Mouse (Mus musculus) erythroblast, embryonic 14.5 days (primary cell): ENCODE measurements around the gene Gm19402. TPM values are rescaled to one million over a fixed set of nuclear protein-coding genes. Genes with fewer than 3 reads are reported as not detected.
A peak's percentile ranks its signal among the peaks of the same experiment; 100 is the strongest.

Experiments
- H3K27me3 ChIP-seq: 2 replicates; pipeline ENCODE4 v1.6.1; 2012; ENCODE audit warnings: inconsistent platforms; ENCODE audit not compliant: control insufficient read depth
- H3K36me3 ChIP-seq: 2 replicates; pipeline ENCODE4 v1.6.1; 2012; ENCODE audit warnings: mild to moderate bottlenecking, inconsistent platforms; ENCODE audit not compliant: control insufficient read depth
- H3K4me1 ChIP-seq: 2 replicates; pipeline ENCODE4 v1.6.1; 2012; ENCODE audit warnings: inconsistent platforms; ENCODE audit not compliant: control insufficient read depth
- H3K4me3 ChIP-seq: replicated peaks from 2 replicates; pipeline ENCODE3; 2012; ENCODE audit warnings: moderate library complexity, mild to moderate bottlenecking, inconsistent platforms
- H3K9me3 ChIP-seq: 2 replicates; pipeline ENCODE4 v1.6.1; 2012; ENCODE audit warnings: low read length, inconsistent platforms, mixed read lengths; ENCODE audit not compliant: control insufficient read depth
- GATA1 ChIP-seq: IDR thresholded peaks from 2 replicates; pipeline ENCODE4 v1.6.1; 2012; ENCODE audit warnings: low read length, inconsistent platforms, mixed read lengths
- TAL1 ChIP-seq: IDR thresholded peaks from 3 replicates; pipeline ENCODE4 v1.6.1; 2012; ENCODE audit warnings: low read length, inconsistent platforms, mixed read lengths
- polyA plus RNA-seq: library from polyadenylated mRNA; stranded (reverse); fragments of >175 nt; gene quantifications from 2 replicates; pipeline ENCODE4 v1.2.3, GENCODE M21; 2012

Gm19402 gene
- polyA plus RNA-seq, 1 experiment, result not detected

DNA sequence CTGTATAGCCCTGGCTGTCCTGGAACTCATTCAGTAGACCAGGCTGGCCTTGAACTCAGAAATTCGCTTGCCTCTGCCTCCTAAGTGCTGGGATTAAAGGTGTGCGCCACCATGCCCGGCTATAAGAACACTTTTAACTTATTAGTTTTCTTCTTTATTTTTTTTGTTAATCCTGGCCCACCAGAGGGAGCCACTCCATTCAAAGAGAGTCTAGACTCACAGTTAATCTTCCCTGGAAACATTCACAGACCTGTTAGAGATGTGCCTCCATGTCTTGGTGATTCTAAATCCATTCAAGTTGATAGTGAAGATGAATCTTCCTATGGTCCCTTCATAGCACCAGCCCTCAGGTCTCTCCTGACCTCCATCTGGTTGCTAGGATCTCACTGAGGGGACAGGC lies 19.3 kb upstream of the Gm19402 start:
- H3K27me3 ChIP-seq, result no peaks in the 10 kb centered on the region
- peaks cover 10% of the 10 kb centered on the region for H3K9me3 ChIP-seq
- H3K36me3 ChIP-seq, result no peaks in the 10 kb centered on the region
- H3K4me3 ChIP-seq, result no peak overlapping the region
- H3K4me1 ChIP-seq, result no peaks in the 10 kb centered on the region
- TF ChIP-seq TAL1 (no peak), GATA1 (no peak)

DNA sequence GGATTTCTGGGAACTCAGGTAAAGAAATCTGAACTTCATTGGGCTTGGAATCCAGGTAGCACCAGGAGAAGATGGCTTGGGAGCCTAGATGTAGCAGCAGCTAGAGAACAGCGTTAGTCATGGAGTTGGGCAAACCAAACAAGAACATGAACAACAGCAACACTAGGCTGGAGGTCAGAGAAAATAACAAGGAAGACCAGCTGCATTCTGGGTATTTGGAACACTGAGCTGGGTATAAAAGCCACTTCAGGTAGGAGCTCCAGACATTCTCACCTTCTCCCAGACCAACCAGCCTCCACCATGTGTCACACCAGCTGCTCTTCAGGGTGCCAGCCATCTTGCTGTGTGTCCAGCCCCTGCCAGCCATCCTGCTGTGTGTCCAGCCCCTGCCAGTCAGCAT lies 15.8 kb upstream of the Gm19402 start, which contains the start of gene Gm10272:
TSS of gene Gm10272 (plus strand) at position 301 of the 400 bp plus-strand sequence.
- no peak within 1 kb of the TSS for H3K4me3 ChIP-seq
- TF ChIP-seq TAL1 (no peak), GATA1 (no peak)
- H3K9me3 ChIP-seq, result peaks cover 10% of the 10 kb centered on the region
- H3K27me3 ChIP-seq, result no peaks in the 10 kb centered on the region
- no peaks in the 10 kb centered on the region for H3K36me3 ChIP-seq
- H3K4me1 ChIP-seq, result no peaks in the 10 kb centered on the region

DNA sequence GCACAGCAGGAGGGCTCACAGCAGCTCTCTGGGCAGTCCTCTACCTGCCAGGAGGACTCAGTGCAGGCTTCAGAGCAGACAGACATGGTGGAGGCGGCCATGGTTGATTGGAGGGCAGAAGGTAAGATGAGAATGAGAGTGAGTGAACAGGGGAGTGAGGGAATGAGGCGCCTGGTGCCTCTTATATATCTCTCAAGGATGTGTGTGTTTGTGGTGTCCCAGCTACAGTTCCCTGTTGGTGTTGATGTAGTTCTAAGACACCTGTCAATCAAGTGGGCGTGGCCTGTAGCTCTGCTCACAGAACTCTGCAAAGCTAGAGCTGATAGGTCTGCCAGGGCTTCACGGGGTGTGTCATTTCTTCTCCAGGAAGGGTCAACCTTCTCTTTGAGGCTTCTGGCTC lies 6.6 kb upstream of the Gm19402 start, which contains the start of gene Gm9508:
TSS of gene Gm9508 (minus strand) at position 101 of the 400 bp plus-strand sequence.
- Histone ChIP-seq H3K36me3 (no peaks in the 10 kb centered on the region), H3K4me3 (no peak within 1 kb of the TSS), H3K27me3 (no peaks in the 10 kb centered on the region), H3K9me3 (no peaks in the 10 kb centered on the region), H3K4me1 (no peaks in the 10 kb centered on the region)
- TF ChIP-seq TAL1, result no peak
- no peak for TF ChIP-seq GATA1

DNA sequence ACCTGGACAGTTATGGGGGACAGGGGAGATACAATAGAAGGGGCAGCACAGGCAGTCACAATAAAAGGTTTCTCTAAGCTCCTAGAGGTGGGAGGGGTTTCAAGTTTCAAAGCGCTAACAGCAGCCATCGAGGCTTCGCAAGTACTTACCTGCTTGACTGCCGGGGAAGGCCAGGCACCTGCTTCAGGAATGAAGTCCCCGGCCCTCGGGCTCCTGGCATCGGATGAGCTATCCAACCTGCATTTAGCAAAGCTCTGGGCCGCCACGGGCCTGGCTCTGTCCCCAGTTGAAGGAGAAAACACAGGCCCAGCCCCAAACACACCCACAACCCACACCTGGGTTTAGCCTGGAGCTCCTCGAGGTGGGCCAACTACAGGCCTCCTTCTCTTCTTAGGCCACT lies 3.5 kb downstream of the Gm19402 start:
- Histone ChIP-seq H3K4me1 (no peaks in the 10 kb centered on the region), H3K4me3 (no peak overlapping the region), H3K36me3 (no peaks in the 10 kb centered on the region), H3K9me3 (no peaks in the 10 kb centered on the region), H3K27me3 (peaks cover 70% of the 10 kb centered on the region)
- TF ChIP-seq TAL1 (no peak), GATA1 (no peak)

DNA sequence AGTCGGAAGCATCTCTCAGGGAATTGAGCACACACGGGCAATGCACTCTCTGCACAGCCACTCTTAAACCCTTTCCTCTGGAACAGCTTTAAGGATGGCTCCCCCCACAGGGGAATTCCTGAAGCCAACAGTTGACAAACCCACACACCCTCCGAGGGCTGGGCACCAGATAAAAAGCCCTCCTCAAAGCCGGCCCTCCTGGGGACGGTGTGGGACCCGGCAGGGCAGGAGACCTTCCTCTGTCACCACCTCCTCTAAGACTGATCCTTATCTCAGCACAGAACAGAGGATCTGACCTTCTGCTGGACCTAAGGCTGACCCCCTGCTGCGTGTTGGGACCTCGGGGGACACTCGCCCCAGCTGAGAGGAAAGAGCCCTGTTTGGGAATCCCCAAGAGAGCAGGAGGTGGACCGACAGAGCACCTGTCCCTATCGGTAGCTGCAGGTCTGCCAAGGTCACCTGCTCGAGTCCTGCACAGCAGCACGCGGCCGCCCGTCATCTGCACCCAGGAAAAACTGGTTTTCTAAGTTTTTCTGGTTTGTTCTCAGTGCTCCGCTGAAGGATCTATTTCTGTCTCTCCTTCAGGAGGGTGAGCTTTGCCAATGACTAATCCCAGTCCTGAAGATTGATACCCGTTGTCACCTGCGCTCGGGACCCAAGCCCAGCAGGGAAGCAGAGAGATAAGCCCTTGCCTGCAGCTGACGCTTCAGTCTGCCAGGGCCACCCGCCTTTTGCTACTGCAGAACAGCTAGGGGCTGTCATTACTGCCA lies 4.5 kb downstream of the Gm19402 start, which contains the start of gene Tspear:
TSS of gene Tspear (plus strand) at position 675 of the 770 bp plus-strand sequence.
- Histone ChIP-seq H3K4me1 (no peaks in the 10 kb centered on the region), H3K9me3 (no peaks in the 10 kb centered on the region), H3K4me3 (no peak within 1 kb of the TSS), H3K36me3 (no peaks in the 10 kb centered on the region), H3K27me3 (peaks cover 75% of the 10 kb centered on the region)
- TF ChIP-seq GATA1 (no peak), TAL1 (no peak)

DNA sequence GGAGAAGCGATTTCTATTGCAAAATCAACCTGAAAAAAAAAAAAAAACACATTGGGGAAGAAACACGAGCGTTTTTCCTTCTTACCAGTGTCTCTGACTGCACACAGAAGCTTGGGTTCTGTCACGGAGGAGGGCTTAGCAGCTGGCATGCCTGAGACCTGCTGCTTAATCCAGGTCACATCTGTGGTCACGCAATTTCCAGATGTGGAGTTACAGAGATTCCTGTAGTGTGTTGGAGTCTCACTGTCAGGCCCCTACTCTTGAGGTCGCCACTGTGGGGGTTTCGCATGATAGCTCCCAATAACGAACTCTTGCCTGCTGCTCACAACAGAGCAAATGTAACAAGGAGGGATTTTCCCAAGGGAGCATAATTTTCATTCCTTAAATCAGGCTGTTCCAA lies 6.4 kb downstream of the Gm19402 start:
- H3K27me3 ChIP-seq, result peaks cover 85% of the 10 kb centered on the region
- H3K36me3 ChIP-seq, result no peaks in the 10 kb centered on the region
- no peaks in the 10 kb centered on the region for H3K4me1 ChIP-seq
- no peak overlapping the region for H3K4me3 ChIP-seq
- TF ChIP-seq TAL1 (no peak), GATA1 (no peak)
- no peaks in the 10 kb centered on the region for H3K9me3 ChIP-seq

DNA sequence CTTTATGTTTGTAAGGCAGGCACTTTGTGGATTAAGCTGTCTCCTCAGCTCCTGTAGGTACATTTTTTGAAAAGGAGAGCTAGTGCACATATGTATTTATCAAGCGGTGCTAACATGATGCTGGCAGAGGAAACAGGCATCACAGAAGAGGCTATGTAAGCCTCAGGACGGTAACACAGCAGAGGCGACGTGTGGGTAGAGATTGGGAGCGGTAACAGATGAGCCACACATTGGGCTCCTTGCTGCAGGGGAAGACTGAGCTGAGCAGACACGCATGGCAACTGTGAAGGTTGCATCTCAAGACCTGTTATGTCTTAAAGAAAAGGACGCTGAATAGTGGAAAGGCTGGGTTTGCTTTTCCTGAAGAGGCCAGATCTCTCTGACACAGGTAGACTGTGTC lies 7.6 kb downstream of the Gm19402 start:
- Histone ChIP-seq H3K4me3 (no peak overlapping the region), H3K4me1 (no peaks in the 10 kb centered on the region), H3K9me3 (peaks cover 4% of the 10 kb centered on the region; the same call in 1 of the 2 replicates), H3K36me3 (no peaks in the 10 kb centered on the region), H3K27me3 (peaks cover 87% of the 10 kb centered on the region)
- TF ChIP-seq TAL1, result no peak

DNA sequence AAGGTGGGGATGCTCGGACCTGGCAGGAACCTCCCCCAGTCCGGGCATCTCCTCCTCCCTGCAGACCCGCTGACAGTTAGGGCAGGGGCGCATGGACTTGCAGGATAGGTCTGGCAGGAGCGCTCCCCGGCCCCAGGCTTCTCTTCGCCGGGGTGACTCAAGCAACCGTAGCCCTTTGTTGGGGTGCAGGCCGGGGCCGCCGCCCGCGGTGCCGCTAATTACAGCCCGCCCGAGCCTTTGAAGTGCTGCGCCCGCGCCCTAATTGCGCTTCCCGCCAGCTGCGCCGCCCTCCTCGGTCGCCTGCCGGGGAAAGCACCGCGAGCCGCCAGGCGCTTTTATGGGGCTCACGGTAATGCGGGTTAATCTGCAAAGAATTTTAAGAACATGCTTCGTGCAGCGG lies 13.0 kb downstream of the Gm19402 start:
- H3K4me1 ChIP-seq, result peaks cover 7% of the 10 kb centered on the region
- peaks cover 5% of the 10 kb centered on the region; the same call in 1 of the 2 replicates for H3K9me3 ChIP-seq
- TF ChIP-seq TAL1, result no peak
- TF ChIP-seq GATA1, result no peak
- H3K4me3 ChIP-seq, result no peak overlapping the region
- no peaks in the 10 kb centered on the region for H3K36me3 ChIP-seq
- peaks cover 69% of the 10 kb centered on the region for H3K27me3 ChIP-seq

DNA sequence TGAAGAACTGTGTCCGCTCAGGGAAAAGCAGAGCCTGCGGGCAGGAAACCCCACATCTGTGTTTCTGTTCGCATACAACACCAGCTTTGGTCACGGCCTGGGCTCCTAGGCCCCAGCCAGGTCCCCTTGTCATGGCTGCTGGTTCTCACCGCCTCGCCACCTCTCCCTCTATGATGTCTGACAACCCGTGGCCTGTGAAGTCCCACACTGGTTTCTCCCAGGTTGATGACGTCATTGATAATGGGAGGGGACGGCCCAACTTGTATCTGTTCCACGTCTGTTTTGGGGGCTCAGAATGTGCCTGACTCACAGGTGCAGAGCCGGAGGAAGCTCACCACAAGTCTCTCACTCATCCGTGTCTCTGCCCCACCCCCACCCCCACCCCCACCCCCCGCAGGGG lies 16.8 kb downstream of the Gm19402 start:
- no peaks in the 10 kb centered on the region for H3K36me3 ChIP-seq
- no peak overlapping the region for H3K4me3 ChIP-seq
- H3K9me3 ChIP-seq, result peaks cover 5% of the 10 kb centered on the region; the same call in 1 of the 2 replicates
- TF ChIP-seq GATA1 (no peak), TAL1 (no peak)
- H3K27me3 ChIP-seq, result peaks cover 41% of the 10 kb centered on the region
- peaks cover 25% of the 10 kb centered on the region for H3K4me1 ChIP-seq

DNA sequence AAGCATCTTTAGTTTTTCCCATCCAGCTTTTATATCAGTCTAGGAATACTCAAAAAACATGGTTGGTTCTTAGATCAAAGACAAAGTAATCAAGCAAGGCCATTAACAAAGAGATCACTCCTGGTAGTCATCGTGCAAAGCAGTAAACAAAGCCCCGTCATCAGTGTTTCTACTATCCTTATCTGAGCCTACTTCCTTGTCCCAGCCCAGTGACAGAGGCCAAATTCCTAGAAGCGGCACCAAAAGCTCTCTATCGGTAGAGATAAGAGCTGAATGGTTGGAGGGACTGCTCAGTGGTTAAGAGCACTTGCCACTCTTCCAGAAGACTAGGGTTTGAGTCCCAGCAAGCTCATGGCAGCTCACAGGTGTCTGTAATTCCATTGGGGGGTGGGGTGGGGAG lies 19.0 kb downstream of the Gm19402 start:
- H3K4me3 ChIP-seq, result no peak overlapping the region
- peaks cover 18% of the 10 kb centered on the region for H3K27me3 ChIP-seq
- H3K4me1 ChIP-seq, result peaks cover 25% of the 10 kb centered on the region
- H3K9me3 ChIP-seq, result no peaks in the 10 kb centered on the region
- TF ChIP-seq GATA1 (peak; percentile 39; the same call in 1 of the 2 replicates), TAL1 (no peak)
- no peaks in the 10 kb centered on the region for H3K36me3 ChIP-seq
